Mouse (Mus musculus) ES-E14 (cell line): ENCODE measurements at regions not wholly inside any gene's neighbourhood (a gene's known extent, or its start where the extent isn't known, plus 50 kb on each side); places are given as distances from the start of the nearest gene placed in this dataset.

ENCODE experiments used
- CHD2 ChIP-seq: IDR thresholded peaks from 2 replicates; pipeline ENCODE4 v1.6.1; 2014; ENCODE audit warnings: mild to moderate bottlenecking, low read depth, low read length, inconsistent platforms
- ZC3H11A ChIP-seq: IDR thresholded peaks from 2 replicates; pipeline ENCODE4 v1.6.1; 2012; ENCODE audit warnings: low read depth, mild to moderate bottlenecking, inconsistent platforms, low read length, borderline replicate concordance
- ZNF384 ChIP-seq: IDR thresholded peaks from 2 replicates; pipeline ENCODE4 v1.6.1; 2012; ENCODE audit warnings: low read depth, low read length, inconsistent platforms

- TF ChIP-seq ZNF384 (no peak), CHD2 (no peak), ZC3H11A (no peak)
Observed at GRCm38 (mm10) chr12:29090451-29090850, 338.8 kb downstream of the Eipr1 start.
